Mouse (Mus musculus): ENCODE measurements around the gene Dennd6a. TPM values are rescaled to one million over a fixed set of nuclear protein-coding genes. Genes with fewer than 3 reads are reported as not detected.

Dennd6a gene
- polyA plus RNA-seq, 1 experiment from 2014 or later, result 9.9 TPM

DNA sequence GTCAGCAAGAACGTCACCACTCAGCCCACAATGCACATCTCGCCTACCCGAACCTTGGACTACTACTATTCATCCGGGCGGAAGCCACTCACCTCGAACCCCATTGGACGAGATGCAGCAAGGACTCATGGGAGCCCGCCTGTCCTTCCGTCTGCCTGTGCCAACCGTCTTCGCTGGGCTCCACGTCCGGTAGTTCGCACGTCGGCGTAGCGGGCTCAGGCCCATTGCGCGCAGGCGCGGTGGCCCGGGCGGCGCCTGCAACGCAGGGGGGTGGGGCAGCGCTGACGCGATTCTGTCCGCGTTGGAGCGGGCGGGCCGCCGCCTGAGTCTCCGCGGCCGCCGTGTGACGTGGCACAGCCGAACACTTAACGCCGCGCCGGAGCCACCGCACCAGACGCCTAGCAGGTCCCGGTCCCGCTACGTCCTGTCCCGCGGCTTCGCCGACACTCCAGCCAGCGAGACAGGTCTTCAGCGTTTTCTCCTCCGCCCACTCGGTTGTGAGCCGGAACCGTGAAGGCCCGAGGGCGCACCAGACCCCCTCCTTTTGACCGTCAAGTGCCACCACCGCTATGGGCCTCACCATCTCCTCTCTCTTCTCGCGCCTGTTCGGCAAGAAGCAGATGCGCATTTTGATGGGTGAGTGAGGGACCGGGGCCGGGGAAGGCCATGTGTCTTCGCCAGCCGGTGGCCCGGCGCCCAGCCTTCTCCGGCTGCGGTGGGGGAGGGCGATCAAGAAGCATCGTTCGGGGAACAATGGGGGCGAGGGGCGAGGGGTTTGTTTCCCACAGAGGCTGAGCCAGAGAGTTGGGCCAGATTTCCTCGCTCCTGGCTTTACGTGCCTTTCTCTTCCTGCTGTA, 64.4 kb downstream of the Dennd6a start, which contains the start of gene Arf4:
Gene Arf4, plus strand, starts transcription at position 224 of the 857 bp plus-strand sequence.
- H3K36me3 ChIP-seq (replicated peaks; ENCODE audit: insufficient read depth, low read length), result no peaks in the 10 kb centered on the region
- peak; percentile 98 for DNase-seq
- H3K9me3 ChIP-seq (ENCODE audit: low read length), result no peaks in the 10 kb centered on the region
- peak; percentile 96 for ATAC-seq
- H3K9ac ChIP-seq (replicated peaks), result peak within 1 kb of the TSS; percentile 97
- H3K4me2 ChIP-seq (ENCODE audit: low read depth, low read length), result peak within 1 kb of the TSS; percentile 79
- peak within 1 kb of the TSS; percentile 98 for H3K4me3 ChIP-seq (ENCODE audit: low read depth, low read length)
- no peaks in the 10 kb centered on the region for H3K27me3 ChIP-seq (ENCODE audit: insufficient read depth, low read length)
- TF ChIP-seq EP300 (IDR thresholded peaks at IDR 0.05; ENCODE audit: low read depth), result 0 out of 2 replicates have a peak, but pooled peaks have one; percentile 29
- no peak for TF ChIP-seq CTCF (IDR thresholded peaks at IDR 0.05; ENCODE audit: low read depth)
- WGBS (ENCODE audit: insufficient replicate concordance), result under 1% methylated on average over 83 of the region's 83 CpGs
- peak within 1 kb of the TSS; percentile 99 for H3K27ac ChIP-seq (ENCODE audit: low read depth)
- H3K4me1 ChIP-seq (ENCODE audit: insufficient read depth), result peaks cover 20% of the 10 kb centered on the region

DNA sequence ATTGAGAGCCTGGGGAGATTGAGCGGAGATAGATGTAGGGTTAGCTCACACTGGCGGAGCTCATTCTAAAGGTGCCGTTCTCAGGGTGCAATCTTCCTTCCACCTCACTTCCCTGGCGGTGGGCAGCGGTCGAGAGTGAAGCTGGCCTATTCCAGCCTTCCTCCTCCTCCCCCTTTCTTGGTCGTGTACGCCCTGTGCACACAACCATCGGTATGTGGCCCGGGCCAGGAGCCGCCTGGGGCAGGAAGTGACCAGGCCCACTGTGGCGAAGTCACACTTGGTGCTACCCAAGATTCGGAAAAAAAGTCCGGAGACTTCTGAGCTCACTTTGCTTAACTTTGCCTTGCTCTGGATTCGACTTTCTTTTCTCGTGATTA, 65.0 kb downstream of the Dennd6a start:
- peak overlapping the region; percentile 98 for H3K4me3 ChIP-seq (ENCODE audit: low read depth, low read length)
- TF ChIP-seq EP300 (IDR thresholded peaks at IDR 0.05; ENCODE audit: low read depth), result no peak
- 0 out of 2 replicates have a peak, but pooled peaks have one; percentile 6 for TF ChIP-seq CTCF (IDR thresholded peaks at IDR 0.05; ENCODE audit: low read depth)
- 1% methylated on average over 16 of the region's 16 CpGs for WGBS (ENCODE audit: insufficient replicate concordance)
- peak overlapping the region; percentile 99 for H3K27ac ChIP-seq (ENCODE audit: low read depth)
- H3K27me3 ChIP-seq (ENCODE audit: insufficient read depth, low read length), result no peaks in the 10 kb centered on the region
- no peaks in the 10 kb centered on the region for H3K36me3 ChIP-seq (replicated peaks; ENCODE audit: insufficient read depth, low read length)
- peak overlapping the region; percentile 79 for H3K4me2 ChIP-seq (ENCODE audit: low read depth, low read length)
- peak overlapping the region; percentile 97 for H3K9ac ChIP-seq (replicated peaks)
- H3K4me1 ChIP-seq (ENCODE audit: insufficient read depth), result peaks cover 21% of the 10 kb centered on the region
- no peaks in the 10 kb centered on the region for H3K9me3 ChIP-seq (ENCODE audit: low read length)
- ATAC-seq (peak; percentile 18), DNase-seq (peak; percentile 74)

DNA sequence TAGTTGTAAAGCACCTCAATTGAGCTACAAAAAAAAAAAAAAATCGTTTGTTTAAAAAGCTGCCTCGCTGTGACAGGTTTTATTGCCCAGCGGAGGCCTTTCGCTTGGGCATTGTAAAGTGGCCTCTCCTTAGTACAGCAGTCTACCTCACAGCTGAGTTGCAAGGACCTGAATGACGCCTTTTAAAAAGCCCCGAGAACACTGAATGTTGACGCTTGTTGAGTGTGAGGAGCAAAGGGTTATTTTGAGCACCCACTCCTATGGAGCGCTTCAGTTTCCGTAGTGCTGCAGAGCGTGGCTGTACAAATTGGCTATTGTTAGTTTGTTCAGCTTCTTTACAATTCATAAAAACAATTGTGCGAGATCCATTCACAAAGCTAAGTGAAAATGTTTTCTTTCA, 65.6 kb downstream of the Dennd6a start:
- H3K4me1 ChIP-seq (ENCODE audit: insufficient read depth), result peaks cover 21% of the 10 kb centered on the region
- no peak for DNase-seq

DNA sequence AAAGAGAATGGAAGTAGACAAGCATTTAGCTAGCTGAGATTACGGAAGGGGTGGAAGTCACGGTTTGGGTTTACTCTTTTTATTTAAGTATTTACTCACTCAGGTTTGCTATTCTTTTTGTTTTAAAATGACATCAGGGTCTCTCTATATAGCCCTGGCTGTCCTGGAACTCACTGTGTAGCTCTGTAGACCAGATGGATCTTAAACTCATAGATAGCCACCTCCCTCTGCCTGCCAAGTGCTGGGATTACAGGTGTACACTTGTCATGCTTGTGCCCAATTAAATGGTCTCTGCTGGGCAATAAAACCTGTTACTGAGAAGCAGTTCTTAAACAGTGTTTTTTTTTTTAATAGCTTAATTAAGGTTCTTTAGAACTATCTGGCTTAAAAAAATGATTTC, 66.3 kb downstream of the Dennd6a start:
- Histone ChIP-seq H3K27me3 (ENCODE audit: insufficient read depth, low read length) (no peaks in the 10 kb centered on the region), H3K36me3 (replicated peaks; ENCODE audit: insufficient read depth, low read length) (no peaks in the 10 kb centered on the region), H3K27ac (ENCODE audit: low read depth) (no peak overlapping the region), H3K9ac (replicated peaks) (peak overlapping the region; percentile 97), H3K4me1 (ENCODE audit: insufficient read depth) (peaks cover 21% of the 10 kb centered on the region), H3K4me3 (ENCODE audit: low read depth, low read length) (peak overlapping the region; percentile 98), H3K9me3 (ENCODE audit: low read length) (no peaks in the 10 kb centered on the region), H3K4me2 (ENCODE audit: low read depth, low read length) (peak overlapping the region; percentile 79)
- DNase-seq, result no peak
- ATAC-seq, result no peak
- WGBS (ENCODE audit: insufficient replicate concordance), result 37% methylated on average over 2 of the region's 2 CpGs
- peak; percentile 56 for TF ChIP-seq CTCF (IDR thresholded peaks at IDR 0.05; ENCODE audit: low read depth)
- no peak for TF ChIP-seq EP300 (IDR thresholded peaks at IDR 0.05; ENCODE audit: low read depth)

More for the DNA sequence above, 65.6 kb downstream of the Dennd6a start:
- TF ChIP-seq CTCF (IDR thresholded peaks at IDR 0.05; ENCODE audit: low read depth) (no peak), EP300 (IDR thresholded peaks at IDR 0.05; ENCODE audit: low read depth) (no peak)
- Histone ChIP-seq H3K9me3 (ENCODE audit: low read length) (no peaks in the 10 kb centered on the region), H3K27me3 (ENCODE audit: insufficient read depth, low read length) (no peaks in the 10 kb centered on the region), H3K27ac (ENCODE audit: low read depth) (peak overlapping the region; percentile 99), H3K4me2 (ENCODE audit: low read depth, low read length) (peak overlapping the region; percentile 79), H3K4me3 (ENCODE audit: low read depth, low read length) (peak overlapping the region; percentile 98), H3K36me3 (replicated peaks; ENCODE audit: insufficient read depth, low read length) (no peaks in the 10 kb centered on the region), H3K9ac (replicated peaks) (peak overlapping the region; percentile 97)
- 4% methylated on average over 11 of the region's 11 CpGs for WGBS (ENCODE audit: insufficient replicate concordance)
- ATAC-seq, result no peak

DNA sequence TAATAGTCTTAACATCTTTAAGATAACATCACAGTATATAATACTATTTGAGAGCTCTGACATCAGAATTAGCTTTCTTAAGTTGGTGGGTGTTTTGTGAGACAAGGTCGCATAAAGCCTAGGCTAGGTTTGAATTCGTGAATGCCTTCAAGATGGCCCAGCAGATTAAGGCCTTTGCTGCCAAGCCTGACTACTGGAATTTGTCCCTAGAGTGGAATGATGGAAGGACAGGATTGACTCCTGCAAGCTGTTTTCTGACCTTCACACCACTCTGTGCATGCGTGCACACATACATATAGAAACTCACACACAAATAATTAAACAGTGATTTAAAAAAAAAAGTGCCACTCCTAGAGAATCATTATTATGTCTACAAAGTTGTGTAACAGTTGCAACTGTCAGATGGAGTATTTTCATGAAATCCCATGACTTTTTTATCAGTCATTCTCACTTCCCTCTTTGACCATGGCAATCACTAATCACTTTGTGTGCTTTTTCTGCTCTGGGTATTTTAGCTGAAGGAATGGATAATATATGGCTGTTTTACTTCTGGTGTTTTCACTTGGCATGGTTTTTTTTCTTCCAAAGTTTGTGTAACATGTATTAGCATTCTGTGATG, 69.5 kb downstream of the Dennd6a start:
- 58% methylated on average over 3 of the region's 3 CpGs for WGBS (ENCODE audit: insufficient replicate concordance)
- H3K4me1 ChIP-seq (ENCODE audit: insufficient read depth), result peaks cover 21% of the 10 kb centered on the region
- H3K27me3 ChIP-seq (ENCODE audit: insufficient read depth, low read length), result no peaks in the 10 kb centered on the region
- TF ChIP-seq EP300 (IDR thresholded peaks at IDR 0.05; ENCODE audit: low read depth), result no peak
- TF ChIP-seq CTCF (IDR thresholded peaks at IDR 0.05; ENCODE audit: low read depth), result no peak
- no peak overlapping the region for H3K27ac ChIP-seq (ENCODE audit: low read depth)
- no peak overlapping the region for H3K9ac ChIP-seq (replicated peaks)
- no peak overlapping the region for H3K4me2 ChIP-seq (ENCODE audit: low read depth, low read length)
- DNase-seq (no peak), ATAC-seq (no peak)
- H3K4me3 ChIP-seq (ENCODE audit: low read depth, low read length), result no peak overlapping the region
- no peaks in the 10 kb centered on the region for H3K9me3 ChIP-seq (ENCODE audit: low read length)
- peaks cover 7% of the 10 kb centered on the region for H3K36me3 ChIP-seq (replicated peaks; ENCODE audit: insufficient read depth, low read length)

DNA sequence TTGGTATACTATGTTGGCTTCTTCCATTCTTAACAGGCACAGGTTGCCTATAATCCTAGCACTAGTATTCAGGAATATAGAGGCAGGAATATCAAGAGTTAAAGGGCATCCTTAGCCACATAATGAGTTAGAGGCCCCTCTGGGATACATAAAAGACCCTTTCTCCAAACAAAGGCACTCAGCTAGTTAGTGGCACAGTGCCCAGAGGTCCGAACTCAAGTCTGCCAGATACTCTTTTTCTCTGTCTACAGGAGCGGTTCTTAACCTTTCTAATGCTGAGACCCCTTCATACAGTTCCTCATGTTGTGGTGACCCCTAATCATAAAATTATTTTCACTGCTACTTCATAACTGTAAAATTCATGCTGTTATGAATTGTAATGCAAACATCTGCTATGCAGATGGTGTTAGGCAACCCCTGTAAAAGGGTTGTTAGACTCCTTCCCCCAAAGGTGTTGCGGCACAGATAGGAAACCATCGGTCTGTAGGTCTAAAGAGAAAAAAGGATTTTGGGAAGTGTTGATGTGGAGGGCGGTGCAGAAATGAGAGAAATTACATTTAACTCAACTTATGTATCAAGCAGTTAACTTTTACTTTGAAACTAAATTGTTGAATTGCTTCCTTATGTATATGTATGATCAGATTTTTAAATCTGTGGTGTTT, 72.5 kb downstream of the Dennd6a start:
- no peak overlapping the region for H3K4me2 ChIP-seq (ENCODE audit: low read depth, low read length)
- 77% methylated on average over 5 of the region's 5 CpGs for WGBS (ENCODE audit: insufficient replicate concordance)
- no peak overlapping the region for H3K27ac ChIP-seq (ENCODE audit: low read depth)
- H3K27me3 ChIP-seq (ENCODE audit: insufficient read depth, low read length), result no peaks in the 10 kb centered on the region
- peaks cover 20% of the 10 kb centered on the region for H3K36me3 ChIP-seq (replicated peaks; ENCODE audit: insufficient read depth, low read length)
- no peak overlapping the region for H3K4me3 ChIP-seq (ENCODE audit: low read depth, low read length)
- TF ChIP-seq CTCF (IDR thresholded peaks at IDR 0.05; ENCODE audit: low read depth) (no peak), EP300 (IDR thresholded peaks at IDR 0.05; ENCODE audit: low read depth) (no peak)
- ATAC-seq, result no peak
- peaks cover 8% of the 10 kb centered on the region for H3K4me1 ChIP-seq (ENCODE audit: insufficient read depth)
- H3K9ac ChIP-seq (replicated peaks), result no peak overlapping the region
- H3K9me3 ChIP-seq (ENCODE audit: low read length), result no peaks in the 10 kb centered on the region
- no peak for DNase-seq
